Mouse (Mus musculus): ENCODE data around the gene Ghsr. TPM values are rescaled to one million over a fixed set of nuclear protein-coding genes. Genes with fewer than 3 reads are reported as not detected.
"Not testable (repeated sequence)": the region's sequence is repeated elsewhere in the genome, so short reads cannot be mapped to it uniquely, and the experiment has no call there.

The Ghsr gene
- total RNA-seq, 2 experiments from 2014 or later, result not detected

DNA sequence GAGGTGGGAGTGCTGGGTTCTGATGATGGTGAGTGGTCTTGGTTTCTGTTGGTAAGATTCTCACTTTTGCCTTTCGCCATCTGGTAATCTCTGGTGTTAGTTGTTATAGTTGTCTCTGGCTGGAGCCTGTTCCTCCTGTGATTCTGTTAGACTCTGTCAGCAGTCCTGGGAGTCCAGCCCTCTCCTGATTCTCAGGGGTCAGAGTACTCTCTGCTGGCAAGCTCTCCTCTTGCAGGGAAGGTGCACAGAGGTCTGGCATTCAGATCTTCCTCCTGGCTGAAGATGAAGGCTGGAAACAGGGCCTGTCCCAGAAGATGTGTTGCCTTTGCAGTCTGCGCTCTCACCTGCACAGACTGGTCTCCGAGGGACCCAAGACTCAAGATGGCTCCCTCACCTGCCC is 29.8 kb downstream of the Ghsr start:
- not testable (repeated sequence) for ATAC-seq (replicated peaks; ENCODE audit: low FRiP score, low TSS enrichment, poor library complexity, severe bottlenecking)

- no peak for ATAC-seq (replicated peaks; ENCODE audit: low FRiP score, low TSS enrichment, poor library complexity, severe bottlenecking)
These were observed 35.3 kb downstream of the Ghsr start for GRCm38 (mm10) chr3:27406440-27406839.

- ATAC-seq (replicated peaks; ENCODE audit: low FRiP score, low TSS enrichment, poor library complexity, severe bottlenecking), result peak; percentile 73
These were observed 37.4 kb downstream of the Ghsr start for GRCm38 (mm10) chr3:27408564-27408963.

- ATAC-seq (replicated peaks; ENCODE audit: low FRiP score, low TSS enrichment, poor library complexity, severe bottlenecking), result no peak
These were observed 40.1 kb downstream of the Ghsr start for GRCm38 (mm10) chr3:27411286-27411685.

DNA sequence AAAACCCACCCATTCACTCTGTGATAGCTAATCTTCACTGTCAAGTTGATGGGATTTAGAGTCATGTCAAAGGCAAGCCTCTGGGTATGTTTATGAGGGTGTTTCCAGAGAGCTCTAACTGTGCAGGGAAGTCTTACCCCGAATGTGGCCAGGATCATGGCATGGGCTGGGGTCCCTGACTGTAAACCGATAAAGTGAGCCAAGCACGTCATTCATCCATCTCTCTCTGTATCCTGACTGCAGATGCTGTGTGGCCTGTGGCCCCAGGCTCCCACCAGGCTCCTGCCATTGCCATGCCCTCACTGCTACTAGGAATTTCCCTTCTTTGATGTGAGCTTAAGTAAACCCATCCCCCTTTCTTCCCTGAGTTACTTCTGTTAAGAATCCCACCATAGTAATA is 42.4 kb downstream of the Ghsr start:
- ATAC-seq (replicated peaks; ENCODE audit: low FRiP score, low TSS enrichment, poor library complexity, severe bottlenecking), result no peak

DNA sequence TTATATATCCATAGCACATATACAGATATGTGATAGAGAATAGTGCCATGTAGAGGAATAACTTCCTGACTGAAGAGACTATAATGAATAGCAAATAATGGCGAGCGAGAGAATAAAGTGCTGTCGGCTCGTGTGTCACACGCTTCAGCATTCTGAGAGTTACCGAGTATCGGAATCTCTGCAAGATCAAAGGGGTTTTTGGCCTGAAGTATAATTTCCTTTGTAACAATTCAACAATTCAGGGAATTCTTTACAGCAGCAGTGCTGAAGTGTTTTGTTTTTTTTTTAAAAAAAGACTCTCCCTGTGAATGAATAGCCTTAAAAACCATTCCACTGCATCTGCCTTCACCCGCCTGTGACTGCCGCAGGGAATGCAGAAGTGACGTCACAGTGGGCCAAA is 45.6 kb downstream of the Ghsr start:
- ATAC-seq (replicated peaks; ENCODE audit: low FRiP score, low TSS enrichment, poor library complexity, severe bottlenecking), result no peak

GRCm38 (mm10) chr3:27418602-27419001 is 47.5 kb downstream of the Ghsr start:
- ATAC-seq (replicated peaks; ENCODE audit: low FRiP score, low TSS enrichment, poor library complexity, severe bottlenecking), result no peak

DNA sequence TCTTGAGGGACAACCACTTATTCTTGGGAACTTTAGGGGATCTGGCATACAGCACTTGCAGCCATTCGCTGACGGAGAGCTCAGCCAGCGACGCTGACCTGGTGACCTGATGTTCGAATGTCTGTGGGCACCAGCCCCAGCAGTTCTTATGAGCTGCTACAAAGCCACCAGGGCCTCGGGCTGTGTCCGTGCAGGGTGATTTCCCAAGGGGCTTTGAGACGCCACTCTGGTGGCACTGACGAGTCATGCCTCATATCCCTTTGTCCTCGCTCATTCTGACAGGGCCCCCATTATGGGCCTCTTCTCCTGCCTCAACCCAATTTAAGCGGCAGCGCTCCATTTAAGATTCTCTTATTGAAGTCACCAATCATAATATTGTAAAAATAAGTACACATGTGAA is 50.8 kb downstream of the Ghsr start:
- no peak for ATAC-seq (replicated peaks; ENCODE audit: low FRiP score, low TSS enrichment, poor library complexity, severe bottlenecking)

DNA sequence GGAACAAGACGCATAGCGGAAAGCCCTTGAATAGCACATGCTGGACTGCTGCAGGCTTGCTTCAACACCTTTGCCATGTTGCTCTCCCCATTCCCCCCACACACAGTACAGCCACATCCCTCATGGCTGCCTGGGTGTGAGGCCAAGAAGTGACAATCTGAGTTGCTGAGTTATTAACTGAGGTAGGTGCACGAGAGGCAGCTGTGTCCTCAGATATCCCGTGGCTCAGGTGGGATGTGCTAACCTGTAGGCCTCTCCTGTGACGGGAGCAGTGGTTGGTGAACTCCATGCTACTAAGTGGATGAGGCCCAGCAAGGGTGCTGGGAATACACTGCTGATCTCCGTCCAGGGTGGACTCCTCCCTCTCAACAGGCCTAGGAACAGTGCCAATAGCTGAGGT is 51.4 kb downstream of the Ghsr start:
- ATAC-seq (replicated peaks; ENCODE audit: low FRiP score, low TSS enrichment, poor library complexity, severe bottlenecking), result no peak

- ATAC-seq (replicated peaks; ENCODE audit: low FRiP score, low TSS enrichment, poor library complexity, severe bottlenecking), result no peak
These were observed 53.0 kb downstream of the Ghsr start for GRCm38 (mm10) chr3:27424049-27424667.

- no peak for ATAC-seq (replicated peaks; ENCODE audit: low FRiP score, low TSS enrichment, poor library complexity, severe bottlenecking)
These were observed 56.3 kb downstream of the Ghsr start for GRCm38 (mm10) chr3:27427406-27427805.

Other genes with a start within 250 kb of the Ghsr start
- 40.0 and 42.6 TPM in 2 replicates for gene Ect2, start 217.5 kb upstream of the Ghsr start, total RNA-seq (2014; fragmentation: Nextera tagmentation)
- gene Ect2, start 217.5 kb upstream of the Ghsr start, total RNA-seq (2017), result 39.2 and 42.0 TPM in 2 replicates
- 4.3 and 8.4 TPM in 2 replicates for gene Nceh1, start 188.4 kb upstream of the Ghsr start, total RNA-seq (2014; fragmentation: Nextera tagmentation)
- gene Nceh1, start 188.4 kb upstream of the Ghsr start, total RNA-seq (2017), result 6.4 and 16.3 TPM in 2 replicates
- gene Tnfsf10, start 54.3 kb upstream of the Ghsr start, total RNA-seq (2014; fragmentation: Nextera tagmentation), result 3.8 and 12.4 TPM in 2 replicates
- gene Tnfsf10, start 54.3 kb upstream of the Ghsr start, total RNA-seq (2017), result 0.70 and 4.2 TPM in 2 replicates

Data from megakaryocyte-erythroid progenitor cell, adult 5-6 weeks (primary cell).